Mouse (Mus musculus) embryonic fibroblast, embryonic 13.5 days (primary cell): ENCODE results near the gene Nup153.

Experiments
- CTCF ChIP-seq: IDR thresholded peaks from 2 replicates; pipeline ENCODE4 v1.5.1; 2011; ENCODE audit warnings: mild to moderate bottlenecking, control low read depth, low read length, moderate library complexity, borderline replicate concordance; ENCODE audit not compliant: insufficient read depth
- POLR2A ChIP-seq: IDR thresholded peaks from 2 replicates; pipeline ENCODE4 v1.6.1; 2011; ENCODE audit warnings: low read depth, mild to moderate bottlenecking, control low read depth, low read length, moderate library complexity

DNA sequence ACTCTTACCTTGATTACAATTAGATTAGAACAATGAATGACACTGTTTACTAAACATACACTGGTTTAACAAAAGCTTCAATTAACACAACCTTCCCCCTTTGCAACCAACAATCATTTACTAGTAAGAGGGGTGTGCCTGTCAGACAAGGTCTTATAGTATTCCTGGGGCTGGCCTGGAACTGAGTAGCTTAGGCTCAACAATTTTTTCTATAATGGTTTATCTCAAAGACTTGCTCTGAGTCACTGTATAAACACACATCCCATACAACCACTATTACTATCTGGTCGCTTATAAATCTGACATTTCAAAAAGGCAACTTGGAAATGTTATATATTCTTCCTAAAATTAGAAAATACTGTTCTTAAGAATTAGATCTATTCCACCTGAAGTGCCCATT, 44.4 kb downstream of the Nup153 start:
- TF ChIP-seq CTCF = no peak
- no peak for TF ChIP-seq POLR2A
